Mouse (Mus musculus): ENCODE data around the gene Parp3. TPM values are rescaled to one million over a fixed set of nuclear protein-coding genes. Genes with fewer than 3 reads are reported as not detected.

Gene Parp3
- total and polyA plus RNA-seq, 2 experiments = 19.4 to 23.3 TPM

- H3K9ac ChIP-seq (ENCODE audit: low read depth, low read length) = no peak overlapping the region
- DNase-seq (ENCODE audit: extremely low read depth, low read depth, low spot score) = no peak
- H3K4me3 ChIP-seq (ENCODE audit: insufficient read depth, low read depth, low read length) = no peak overlapping the region
- no peaks in the 10 kb centered on the region; the same call in 1 of the 2 replicates for H3K36me3 ChIP-seq (ENCODE audit: control insufficient read depth, insufficient read depth, low read length)
- TF ChIP-seq CTCF (IDR thresholded peaks at IDR 0.05; ENCODE audit: low read depth, low read length) (no peak), POLR2A (IDR thresholded peaks at IDR 0.05; ENCODE audit: extremely low read depth, insufficient read depth, low read length) (no peak)
- no peaks in the 10 kb centered on the region for H3K4me1 ChIP-seq (ENCODE audit: control insufficient read depth, insufficient read depth, low read length)
- no peaks in the 10 kb centered on the region for H3K79me2 ChIP-seq (ENCODE audit: control insufficient read depth, insufficient read depth, low read length)
- 91% methylated on average over 18 of the region's 18 CpGs for WGBS
- no peak overlapping the region for H3K27ac ChIP-seq (replicated peaks; ENCODE audit: insufficient read depth, low read depth, low read length)
- H3K27me3 ChIP-seq (ENCODE audit: control insufficient read depth, insufficient read depth, low read length) = no peaks in the 10 kb centered on the region
These were observed 16.2 kb downstream of the Parp3 start for GRCm38 (mm10) chr9:106460401-106461025.

GRCm38 (mm10) chr9:106459946-106460345 is 16.8 kb downstream of the Parp3 start:
- Histone ChIP-seq H3K4me1 (ENCODE audit: control insufficient read depth, insufficient read depth, low read length) (no peaks in the 10 kb centered on the region), H3K4me3 (ENCODE audit: insufficient read depth, low read depth, low read length) (no peak overlapping the region), H3K36me3 (ENCODE audit: control insufficient read depth, insufficient read depth, low read length) (no peaks in the 10 kb centered on the region; the same call in 1 of the 2 replicates), H3K9ac (ENCODE audit: low read depth, low read length) (no peak overlapping the region), H3K27ac (replicated peaks; ENCODE audit: insufficient read depth, low read depth, low read length) (no peak overlapping the region), H3K27me3 (ENCODE audit: control insufficient read depth, insufficient read depth, low read length) (no peaks in the 10 kb centered on the region), H3K79me2 (ENCODE audit: control insufficient read depth, insufficient read depth, low read length) (no peaks in the 10 kb centered on the region)
- DNase-seq (ENCODE audit: extremely low read depth, low read depth, low spot score) = no peak
- 88% methylated on average over 15 of the region's 15 CpGs for WGBS
- no peak for TF ChIP-seq CTCF (IDR thresholded peaks at IDR 0.05; ENCODE audit: low read depth, low read length)
- TF ChIP-seq POLR2A (IDR thresholded peaks at IDR 0.05; ENCODE audit: extremely low read depth, insufficient read depth, low read length) = no peak

- no peaks in the 10 kb centered on the region for H3K27me3 ChIP-seq (ENCODE audit: control insufficient read depth, insufficient read depth, low read length)
- DNase-seq (ENCODE audit: extremely low read depth, low read depth, low spot score) = no peak
- 0 out of 2 replicates have a peak, but pooled peaks cover 2% of the 10 kb centered on the region for H3K4me1 ChIP-seq (ENCODE audit: control insufficient read depth, insufficient read depth, low read length)
- no peak overlapping the region for H3K27ac ChIP-seq (replicated peaks; ENCODE audit: insufficient read depth, low read depth, low read length)
- no peaks in the 10 kb centered on the region for H3K79me2 ChIP-seq (ENCODE audit: control insufficient read depth, insufficient read depth, low read length)
- H3K4me3 ChIP-seq (ENCODE audit: insufficient read depth, low read depth, low read length) = no peak overlapping the region
- TF ChIP-seq CTCF (IDR thresholded peaks at IDR 0.05; ENCODE audit: low read depth, low read length) (no peak), POLR2A (IDR thresholded peaks at IDR 0.05; ENCODE audit: extremely low read depth, insufficient read depth, low read length) (no peak)
- 90% methylated on average over 5 of the region's 5 CpGs for WGBS
- no peaks in the 10 kb centered on the region; the same call in 1 of the 2 replicates for H3K36me3 ChIP-seq (ENCODE audit: control insufficient read depth, insufficient read depth, low read length)
- H3K9ac ChIP-seq (ENCODE audit: low read depth, low read length) = no peak overlapping the region
These were observed 18.8 kb downstream of the Parp3 start for GRCm38 (mm10) chr9:106457920-106458319.

GRCm38 (mm10) chr9:106457163-106457559 is 19.6 kb downstream of the Parp3 start:
- Histone ChIP-seq H3K9ac (ENCODE audit: low read depth, low read length) (no peak overlapping the region), H3K79me2 (ENCODE audit: control insufficient read depth, insufficient read depth, low read length) (no peaks in the 10 kb centered on the region), H3K27me3 (ENCODE audit: control insufficient read depth, insufficient read depth, low read length) (no peaks in the 10 kb centered on the region), H3K36me3 (ENCODE audit: control insufficient read depth, insufficient read depth, low read length) (peaks cover 2% of the 10 kb centered on the region; the same call in 1 of the 2 replicates), H3K4me1 (ENCODE audit: control insufficient read depth, insufficient read depth, low read length) (peaks cover 8% of the 10 kb centered on the region; the same call in 1 of the 2 replicates), H3K27ac (replicated peaks; ENCODE audit: insufficient read depth, low read depth, low read length) (no peak overlapping the region), H3K4me3 (ENCODE audit: insufficient read depth, low read depth, low read length) (no peak overlapping the region)
- TF ChIP-seq CTCF (IDR thresholded peaks at IDR 0.05; ENCODE audit: low read depth, low read length) = no peak
- no peak for TF ChIP-seq POLR2A (IDR thresholded peaks at IDR 0.05; ENCODE audit: extremely low read depth, insufficient read depth, low read length)
- no peak for DNase-seq (ENCODE audit: extremely low read depth, low read depth, low spot score)
- WGBS = 87% methylated on average over 9 of the region's 9 CpGs

- Histone ChIP-seq H3K27me3 (ENCODE audit: control insufficient read depth, insufficient read depth, low read length) (no peaks in the 10 kb centered on the region), H3K27ac (replicated peaks; ENCODE audit: insufficient read depth, low read depth, low read length) (no peak overlapping the region), H3K79me2 (ENCODE audit: control insufficient read depth, insufficient read depth, low read length) (no peaks in the 10 kb centered on the region), H3K9ac (ENCODE audit: low read depth, low read length) (no peak overlapping the region), H3K4me1 (ENCODE audit: control insufficient read depth, insufficient read depth, low read length) (peaks cover 12% of the 10 kb centered on the region), H3K36me3 (ENCODE audit: control insufficient read depth, insufficient read depth, low read length) (peaks cover 5% of the 10 kb centered on the region; the same call in 1 of the 2 replicates), H3K4me3 (ENCODE audit: insufficient read depth, low read depth, low read length) (no peak overlapping the region)
- TF ChIP-seq CTCF (IDR thresholded peaks at IDR 0.05; ENCODE audit: low read depth, low read length) (no peak), POLR2A (IDR thresholded peaks at IDR 0.05; ENCODE audit: extremely low read depth, insufficient read depth, low read length) (no peak)
- DNase-seq (ENCODE audit: extremely low read depth, low read depth, low spot score) = no peak
- 84% methylated on average over 15 of the region's 15 CpGs for WGBS
These were observed 20.2 kb downstream of the Parp3 start for GRCm38 (mm10) chr9:106456325-106457162.

Measured in liver, adult 2 months (tissue).